Mouse (Mus musculus) forebrain, embryonic 15.5 days (tissue): ENCODE measurements around the gene Vsig4. TPM values are rescaled to one million over a fixed set of nuclear protein-coding genes. Genes with fewer than 3 reads are reported as not detected.
"Not testable (repeated sequence)": the region's sequence is repeated elsewhere in the genome, so short reads cannot be mapped to it uniquely, and the experiment has no call there.

Experiments used
- ATAC-seq: fragments of 200-750 bp; cut with Nextera tagmentation; replicated peaks from 2 replicates; pipeline ENCODE4 v1.8.0; 2017; ENCODE audit warnings: mild to moderate bottlenecking, moderate TSS enrichment, moderate library complexity
- H3K27ac ChIP-seq: fragments of 300-500 bp; sonication (generic); replicated peaks from 2 replicates; pipeline ENCODE4 v1.5.1; 2015; ENCODE audit warnings: mild to moderate bottlenecking, inconsistent platforms
- H3K27me3 ChIP-seq: fragments of 300-500 bp; sonication (generic); 2 replicates; pipeline ENCODE4 v1.6.1; 2015; ENCODE audit warnings: inconsistent platforms
- H3K36me3 ChIP-seq: fragments of 300-500 bp; sonication (generic); 2 replicates; pipeline ENCODE4 v1.6.1; 2015; ENCODE audit warnings: mild to moderate bottlenecking, inconsistent platforms
- H3K4me1 ChIP-seq: fragments of 300-500 bp; sonication (generic); 2 replicates; pipeline ENCODE4 v1.6.1; 2015; ENCODE audit warnings: inconsistent platforms
- H3K4me2 ChIP-seq: fragments of 300-500 bp; sonication (generic); replicated peaks from 2 replicates; pipeline ENCODE4 v1.6.1; 2015; ENCODE audit warnings: mild to moderate bottlenecking, inconsistent platforms
- H3K4me3 ChIP-seq: fragments of 300-500 bp; sonication (generic); 2 replicates; pipeline ENCODE4 v1.5.1; 2015; ENCODE audit warnings: mild to moderate bottlenecking, inconsistent platforms
- H3K9ac ChIP-seq: fragments of 300-500 bp; sonication (generic); replicated peaks from 2 replicates; pipeline ENCODE4 v1.6.1; 2015; ENCODE audit warnings: mild to moderate bottlenecking, inconsistent platforms
- H3K9me3 ChIP-seq: fragments of 300-500 bp; sonication (generic); 2 replicates; pipeline ENCODE4 v1.6.1; 2016; ENCODE audit warnings: inconsistent platforms
- WGBS: fragments of 180-500 bp; shearing (Covaris S2); methylation state at CpG from one replicate; pipeline ENCODE4 v1.1.7; 2015; ENCODE audit warnings: mixed read lengths; 5-methylcytosine and 5-hydroxymethylcytosine counted together
- polyA plus RNA-seq: library from polyadenylated mRNA; unstranded; fragments of >200 nt; fragmentation: Nextera tagmentation; extraction: Ambion mirVana; gene quantifications from 2 replicates; pipeline ENCODE4 v1.2.1, GENCODE M21; 2015

Gene Vsig4
- polyA plus RNA-seq = not detected in 2 replicates

DNA sequence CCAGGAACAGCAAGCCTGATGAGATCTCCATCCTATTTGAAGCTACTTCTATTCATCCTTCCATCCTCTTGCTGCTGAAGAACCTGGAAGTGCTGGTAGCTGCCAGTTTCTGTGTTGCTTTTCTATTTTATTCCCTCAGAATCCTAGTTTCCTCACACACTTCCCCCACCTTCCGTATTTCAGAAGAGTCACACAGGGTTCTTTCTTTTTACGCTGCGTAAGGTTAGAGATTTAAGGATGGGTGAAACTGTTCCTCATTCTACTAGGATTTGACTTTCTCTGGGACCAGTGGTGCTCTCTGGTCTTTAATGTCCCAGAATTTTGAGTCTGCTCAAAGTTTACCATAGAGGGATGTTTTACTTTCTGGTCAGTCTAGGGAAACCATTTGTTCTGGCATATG, at the start of gene Vsig4:
TSS of gene Vsig4 (minus strand) at position 101 of the 400 bp plus-strand sequence.
- Histone ChIP-seq H3K4me2 (no peak within 1 kb of the TSS), H3K27me3 (no peaks in the 10 kb centered on the region), H3K27ac (no peak within 1 kb of the TSS), H3K9ac (no peak within 1 kb of the TSS), H3K9me3 (no peaks in the 10 kb centered on the region), H3K36me3 (no peaks in the 10 kb centered on the region), H3K4me3 (no peak within 1 kb of the TSS), H3K4me1 (no peaks in the 10 kb centered on the region)
- WGBS = 92% methylated on average over 3 of the region's 3 CpGs
- ATAC-seq = no peak

DNA sequence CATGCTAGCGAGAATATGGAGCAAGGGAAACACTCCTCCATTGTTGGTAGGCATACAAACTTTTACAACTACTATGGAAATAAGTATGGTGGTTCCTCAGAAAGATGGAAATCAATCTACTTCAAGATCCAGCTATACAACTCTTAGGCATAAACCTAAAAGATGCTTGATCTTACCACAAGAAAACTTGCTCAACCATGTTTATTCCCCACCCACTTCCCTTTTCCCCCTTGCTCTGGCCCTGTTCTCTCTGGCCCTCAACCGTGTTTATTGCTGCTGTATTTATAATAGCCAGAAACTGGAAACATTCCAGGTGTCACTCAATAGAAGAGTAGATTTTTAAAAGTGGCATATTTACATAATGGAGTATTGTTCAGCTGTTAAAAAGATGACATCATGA, 45.9 kb upstream of the Vsig4 start:
- H3K9ac ChIP-seq = no peak overlapping the region
- H3K4me1 ChIP-seq = no peaks in the 10 kb centered on the region
- no peak overlapping the region for H3K4me3 ChIP-seq
- H3K27me3 ChIP-seq = no peaks in the 10 kb centered on the region
- H3K4me2 ChIP-seq = no peak overlapping the region
- H3K27ac ChIP-seq = no peak overlapping the region
- H3K36me3 ChIP-seq = no peaks in the 10 kb centered on the region
- H3K9me3 ChIP-seq = no peaks in the 10 kb centered on the region
- WGBS = 73% methylated on average over 2 of the region's 2 CpGs
- ATAC-seq = no peak

DNA sequence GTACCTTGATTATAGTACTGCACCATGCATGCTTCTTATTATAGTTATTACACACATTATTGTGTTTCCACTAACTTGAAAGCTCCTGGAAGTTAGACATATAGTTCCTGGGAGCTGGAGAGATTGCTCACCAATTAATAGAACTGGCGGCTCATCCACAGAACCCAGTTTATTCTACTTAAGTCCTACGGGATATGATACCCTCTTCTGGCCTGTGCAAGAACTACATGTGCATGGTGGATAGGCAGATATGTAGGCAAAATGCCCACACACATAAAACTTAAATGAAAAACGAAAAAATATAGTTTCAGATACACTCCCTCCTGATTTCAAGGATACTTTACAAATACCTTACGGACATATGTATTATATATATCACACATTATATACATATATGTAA, 36.5 kb upstream of the Vsig4 start:
- no peak overlapping the region for H3K4me3 ChIP-seq
- H3K27ac ChIP-seq = no peak overlapping the region
- 55% methylated on average over 4 of the region's 4 CpGs for WGBS
- no peak overlapping the region for H3K4me2 ChIP-seq
- no peaks in the 10 kb centered on the region for H3K36me3 ChIP-seq
- no peaks in the 10 kb centered on the region for H3K27me3 ChIP-seq
- H3K9ac ChIP-seq = no peak overlapping the region
- no peaks in the 10 kb centered on the region for H3K9me3 ChIP-seq
- ATAC-seq = no peak
- no peaks in the 10 kb centered on the region for H3K4me1 ChIP-seq

DNA sequence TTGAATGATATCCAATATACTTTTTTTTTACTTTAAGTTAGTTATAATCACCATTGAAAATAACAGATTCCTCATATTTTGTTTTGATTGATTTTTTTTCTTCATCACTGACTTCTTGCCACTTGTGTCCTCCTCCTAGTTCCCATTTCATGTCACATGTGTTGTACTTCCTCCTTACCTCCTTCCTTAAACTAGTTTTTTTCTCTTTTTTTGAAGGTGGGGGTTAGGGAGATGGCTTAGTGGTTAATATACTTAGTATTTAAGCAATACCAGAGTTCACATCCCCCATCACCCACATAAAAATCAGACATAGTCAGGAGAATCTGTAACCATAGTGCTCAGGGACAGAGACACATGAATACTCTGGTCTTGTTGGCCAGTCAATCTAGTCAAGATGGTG, 36.7 kb downstream of the Vsig4 start:
- ATAC-seq = no peak
- H3K4me1 ChIP-seq = no peaks in the 10 kb centered on the region
- H3K27me3 ChIP-seq = no peaks in the 10 kb centered on the region
- no peak overlapping the region for H3K27ac ChIP-seq
- no peaks in the 10 kb centered on the region for H3K36me3 ChIP-seq
- no peaks in the 10 kb centered on the region for H3K9me3 ChIP-seq
- no peak overlapping the region for H3K4me2 ChIP-seq
- H3K9ac ChIP-seq = no peak overlapping the region
- no peak overlapping the region for H3K4me3 ChIP-seq

DNA sequence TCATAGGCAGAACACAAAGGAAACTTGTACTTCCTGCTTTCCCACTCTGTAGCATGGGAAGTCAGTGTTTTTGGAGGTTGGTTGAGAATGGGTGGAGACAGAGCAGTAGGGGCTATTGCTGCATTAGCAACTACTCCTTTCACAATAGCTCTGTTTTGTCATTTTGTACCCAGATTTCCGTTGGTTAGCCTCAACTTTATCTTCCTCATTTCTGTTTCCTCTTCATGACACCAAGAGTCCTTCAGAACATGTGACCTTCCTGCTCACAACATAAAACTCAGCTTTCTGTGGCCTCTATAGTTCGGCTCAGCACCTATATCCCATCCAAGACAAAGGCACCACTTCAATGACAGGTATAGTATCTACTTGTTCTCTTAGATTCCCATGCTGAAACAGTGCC, 53.6 kb downstream of the Vsig4 start:
- Histone ChIP-seq H3K4me3 (no peak overlapping the region), H3K36me3 (no peaks in the 10 kb centered on the region), H3K9me3 (no peaks in the 10 kb centered on the region), H3K9ac (no peak overlapping the region), H3K4me1 (no peaks in the 10 kb centered on the region), H3K4me2 (no peak overlapping the region), H3K27me3 (no peaks in the 10 kb centered on the region), H3K27ac (no peak overlapping the region)
- 54% methylated on average over 2 of the region's 2 CpGs for WGBS
- ATAC-seq = no peak

DNA sequence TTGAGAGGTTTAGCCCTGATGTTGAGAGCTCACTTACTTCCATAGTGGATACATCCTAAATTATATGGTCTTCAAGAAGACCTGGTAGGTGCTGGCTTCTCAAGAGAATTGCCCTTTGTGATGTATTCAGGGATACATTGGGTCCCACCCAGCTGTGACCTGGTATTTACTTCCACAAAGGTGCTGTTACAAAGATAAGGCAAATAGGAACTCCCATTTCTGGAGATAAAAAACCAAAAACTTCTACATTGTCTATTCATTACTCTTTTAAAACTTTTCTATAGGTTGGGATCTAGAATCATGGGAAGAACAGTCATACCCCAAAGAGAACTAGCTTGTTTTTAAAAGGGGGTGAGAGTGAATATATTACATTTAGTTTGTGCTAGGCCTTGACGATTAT, 54.2 kb downstream of the Vsig4 start:
- 91% methylated on average over 1 of the region's 1 CpGs for WGBS
- no peak for ATAC-seq

DNA sequence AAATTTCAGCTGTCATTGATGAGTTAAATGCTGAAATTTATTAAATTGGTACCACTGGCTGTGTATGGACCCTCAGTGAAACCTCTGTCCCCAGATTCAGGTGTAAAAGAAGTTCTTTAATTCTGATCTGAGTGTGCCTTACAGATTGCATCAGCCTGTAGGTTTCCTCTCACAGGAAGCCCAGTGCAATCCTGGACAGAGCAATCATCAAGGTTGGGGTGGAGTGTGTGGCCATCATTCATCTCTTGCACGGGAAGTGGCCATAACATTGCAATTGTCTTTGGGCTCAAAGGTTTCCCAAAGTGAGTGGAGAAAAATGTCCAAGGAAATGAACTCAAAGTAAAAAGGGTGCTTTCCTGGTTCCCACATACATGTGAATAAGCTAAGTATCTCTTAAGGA, 57.5 kb downstream of the Vsig4 start:
- H3K36me3 ChIP-seq = no peaks in the 10 kb centered on the region
- no peaks in the 10 kb centered on the region for H3K9me3 ChIP-seq
- ATAC-seq = no peak
- no peak overlapping the region for H3K4me2 ChIP-seq
- WGBS = 77% methylated on average over 1 of the region's 1 CpGs
- H3K4me3 ChIP-seq = no peak overlapping the region
- no peak overlapping the region for H3K27ac ChIP-seq
- H3K27me3 ChIP-seq = no peaks in the 10 kb centered on the region
- no peaks in the 10 kb centered on the region for H3K4me1 ChIP-seq
- H3K9ac ChIP-seq = no peak overlapping the region

More for the DNA sequence above, 54.2 kb downstream of the Vsig4 start:
- H3K36me3 ChIP-seq = no peaks in the 10 kb centered on the region
- no peak overlapping the region for H3K9ac ChIP-seq
- H3K4me2 ChIP-seq = no peak overlapping the region
- no peaks in the 10 kb centered on the region for H3K27me3 ChIP-seq
- no peaks in the 10 kb centered on the region for H3K4me1 ChIP-seq
- no peaks in the 10 kb centered on the region for H3K9me3 ChIP-seq
- no peak overlapping the region for H3K4me3 ChIP-seq
- no peak overlapping the region for H3K27ac ChIP-seq

DNA sequence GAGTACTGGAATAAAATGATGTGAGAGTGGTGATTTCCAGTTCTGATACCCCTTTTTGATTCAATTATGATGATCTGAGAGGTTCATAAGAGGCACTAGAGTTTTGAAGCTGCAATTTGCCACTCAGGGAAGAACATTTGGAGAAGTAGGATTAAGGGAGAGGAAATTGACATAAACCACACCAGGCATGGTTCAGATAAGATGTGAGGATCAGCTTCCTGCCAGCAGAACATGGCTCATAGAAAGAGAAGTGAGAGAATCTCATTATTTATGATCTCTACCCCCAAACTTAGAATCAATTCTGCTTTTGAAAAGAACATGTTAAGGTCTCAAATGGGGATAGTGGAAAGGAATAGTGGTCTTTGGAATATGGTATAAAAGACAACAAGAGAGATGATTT, 66.2 kb downstream of the Vsig4 start:
- H3K4me1 ChIP-seq = no peaks in the 10 kb centered on the region
- H3K4me2 ChIP-seq = no peak overlapping the region
- no peak overlapping the region for H3K9ac ChIP-seq
- H3K36me3 ChIP-seq = no peaks in the 10 kb centered on the region
- H3K9me3 ChIP-seq = no peaks in the 10 kb centered on the region
- ATAC-seq = no peak
- H3K27ac ChIP-seq = no peak overlapping the region
- H3K27me3 ChIP-seq = no peaks in the 10 kb centered on the region
- no peak overlapping the region for H3K4me3 ChIP-seq

DNA sequence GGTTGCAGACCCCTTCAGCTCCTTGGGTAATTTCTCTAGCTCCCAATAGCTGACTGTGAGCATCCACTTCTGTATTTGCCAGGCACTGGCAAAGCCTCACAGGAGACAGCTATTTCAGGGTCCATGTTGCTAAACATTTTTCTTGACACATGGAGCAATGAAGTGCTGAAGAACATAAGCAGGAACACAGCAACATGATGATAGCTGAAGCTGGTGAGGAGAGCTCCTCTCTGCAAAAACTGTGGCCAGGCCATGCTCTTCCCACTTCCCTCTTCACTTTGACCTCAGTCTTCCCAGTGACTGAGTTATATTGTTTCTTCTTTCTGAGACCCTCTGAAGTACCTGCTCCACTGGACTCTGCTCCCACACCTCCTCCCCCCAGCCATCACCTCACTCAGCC, 67.8 kb downstream of the Vsig4 start:
- Histone ChIP-seq H3K27me3 (no peaks in the 10 kb centered on the region), H3K4me2 (no peak overlapping the region)
- no peak for ATAC-seq

DNA sequence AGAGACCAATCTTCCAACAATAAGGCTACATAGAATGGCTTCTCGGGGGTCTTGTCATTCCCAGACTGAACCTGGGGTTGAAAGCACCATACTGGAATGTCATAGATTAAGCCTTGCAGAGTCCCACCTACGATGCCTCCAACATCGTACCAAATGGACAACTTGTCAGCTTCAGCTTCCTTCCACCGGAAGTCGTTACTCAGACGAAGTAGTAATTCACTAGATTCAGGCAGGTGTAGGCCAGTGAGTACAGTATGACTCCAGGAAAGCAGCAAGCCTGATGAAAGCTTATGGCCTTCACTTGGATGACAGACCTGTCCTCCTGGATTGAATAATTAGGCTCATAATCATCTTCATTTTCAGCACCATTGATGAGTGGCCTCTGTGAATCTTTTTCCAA, 69.0 kb downstream of the Vsig4 start:
- H3K4me1 ChIP-seq = no peaks in the 10 kb centered on the region
- whole genome bisulfite sequencing = 86% methylated on average over 6 of the region's 6 CpGs
- no peaks in the 10 kb centered on the region for H3K36me3 ChIP-seq
- H3K9ac ChIP-seq = no peak overlapping the region
- no peaks in the 10 kb centered on the region for H3K9me3 ChIP-seq
- no peak for ATAC-seq
- no peaks in the 10 kb centered on the region for H3K27me3 ChIP-seq
- H3K4me3 ChIP-seq = no peak overlapping the region
- H3K27ac ChIP-seq = no peak overlapping the region
- H3K4me2 ChIP-seq = no peak overlapping the region

More for the DNA sequence above, 67.8 kb downstream of the Vsig4 start:
- no peaks in the 10 kb centered on the region for H3K36me3 ChIP-seq
- H3K27ac ChIP-seq = no peak overlapping the region
- no peak overlapping the region for H3K9ac ChIP-seq
- no peak overlapping the region for H3K4me3 ChIP-seq
- H3K4me1 ChIP-seq = no peaks in the 10 kb centered on the region
- H3K9me3 ChIP-seq = no peaks in the 10 kb centered on the region

DNA sequence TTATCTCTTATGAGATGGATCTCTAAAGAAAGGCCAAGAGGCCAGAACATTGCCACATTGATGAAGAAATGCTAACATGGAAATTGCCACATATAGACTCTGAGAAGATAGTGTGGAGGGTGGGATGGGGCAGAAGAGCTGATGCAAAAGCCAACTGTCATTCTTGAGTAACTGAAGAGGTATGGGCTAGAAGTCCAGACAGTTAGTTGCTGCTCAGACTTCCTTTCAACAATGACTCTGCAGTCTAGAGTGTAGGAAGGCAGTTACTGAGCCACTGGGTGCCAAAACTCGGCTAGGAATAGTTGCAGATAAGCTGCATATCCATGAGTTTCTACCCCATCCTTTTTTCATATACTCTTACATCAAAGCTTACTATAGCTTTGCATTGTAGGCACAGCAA, 75.2 kb downstream of the Vsig4 start:
- H3K4me3 ChIP-seq = no peak overlapping the region
- no peak overlapping the region for H3K9ac ChIP-seq
- H3K27ac ChIP-seq = no peak overlapping the region
- no peaks in the 10 kb centered on the region for H3K27me3 ChIP-seq
- H3K4me2 ChIP-seq = no peak overlapping the region
- no peak for ATAC-seq
- H3K9me3 ChIP-seq = no peaks in the 10 kb centered on the region
- H3K36me3 ChIP-seq = no peaks in the 10 kb centered on the region
- no peaks in the 10 kb centered on the region for H3K4me1 ChIP-seq
- WGBS = 52% methylated on average over 1 of the region's 1 CpGs

DNA sequence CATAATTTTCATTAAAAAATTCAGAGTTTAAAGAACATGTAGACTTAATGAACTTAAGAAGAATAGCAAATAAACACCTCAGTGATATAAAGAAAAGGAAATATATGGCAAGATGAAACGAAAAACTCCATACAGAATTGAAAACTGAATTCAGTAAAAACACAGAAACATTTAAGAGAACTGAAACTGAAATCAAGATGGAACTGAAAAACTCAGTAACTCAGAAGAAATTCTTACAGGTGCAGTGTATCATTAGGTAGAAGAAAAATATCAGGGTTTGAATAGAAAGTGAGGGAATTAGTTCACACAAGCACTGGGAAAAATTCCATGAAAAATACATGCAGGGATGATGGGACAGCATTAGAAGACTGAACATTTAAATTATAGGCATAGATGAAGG, 86.4 kb downstream of the Vsig4 start:
- 39% methylated on average over 1 of the region's 1 CpGs for WGBS
- ATAC-seq = no peak
- Histone ChIP-seq H3K9ac (no peak overlapping the region), H3K4me3 (no peak overlapping the region), H3K36me3 (no peaks in the 10 kb centered on the region), H3K27ac (no peak overlapping the region), H3K4me2 (no peak overlapping the region), H3K4me1 (no peaks in the 10 kb centered on the region), H3K27me3 (no peaks in the 10 kb centered on the region), H3K9me3 (no peaks in the 10 kb centered on the region)

DNA sequence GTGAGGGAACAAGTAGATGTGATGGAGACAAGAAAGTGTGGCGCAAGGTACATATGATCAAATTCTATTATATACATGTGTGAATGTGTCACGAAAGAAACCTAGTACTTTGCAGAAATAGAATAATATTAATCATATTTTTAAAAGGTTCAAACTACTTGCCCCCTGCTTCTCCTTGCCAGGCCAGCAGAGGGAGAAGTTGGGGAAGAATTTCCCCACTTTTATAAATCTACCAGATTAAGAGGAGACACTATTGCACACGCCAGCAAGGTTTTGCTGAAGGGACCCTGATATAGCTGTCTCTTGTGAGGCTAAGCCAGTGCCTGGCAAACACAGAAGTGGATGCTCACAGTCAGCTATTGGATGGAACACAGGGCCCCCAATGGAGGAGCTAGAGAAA, 88.1 kb downstream of the Vsig4 start:
- ATAC-seq, H3K27ac ChIP-seq, H3K27me3 ChIP-seq, H3K36me3 ChIP-seq, H3K4me2 ChIP-seq, H3K4me1 ChIP-seq, H3K9ac ChIP-seq, H3K4me3 ChIP-seq, H3K9me3 ChIP-seq: not testable (repeated sequence)
- WGBS = 89% methylated on average over 3 of the region's 3 CpGs
